Mouse (Mus musculus) adrenal gland, postnatal 25 days (tissue): ENCODE measurements around the gene Lrrc4c. TPM values are rescaled to one million over a fixed set of nuclear protein-coding genes. Genes with fewer than 3 reads are reported as not detected.

Source experiments
- DNase-seq: peaks from one replicate; pipeline ENCODE4 v3.0.0; 2021; ENCODE audit warnings: mixed read lengths
- long read RNA-seq: library from polyadenylated mRNA; stranded (forward); transcript quantifications from one replicate; pipeline ENCODE4 v2.0.0, GENCODE M21; 2021
- total RNA-seq: library from RNA; stranded (reverse); gene quantifications from 2 replicates; pipeline ENCODE4 v1.2.3, GENCODE M21; 2021

Gene Lrrc4c
- total RNA-seq, result 1.2 and 3.8 TPM in 2 replicates
- long read RNA-seq, partial matches to known transcripts, result 0 of 3 reads
- long read RNA-seq, other reads (novel, unspliced or antisense), result 0 of 3 reads

GRCm38 (mm10) chr2:96317387-96318299, at the start of gene Lrrc4c:
Gene Lrrc4c, plus strand, starts transcription at chr2:96318169.
- DNase-seq, result peak; percentile 4

GRCm38 (mm10) chr2:96275061-96275460, 42.9 kb upstream of the Lrrc4c start:
- DNase-seq, result peak; percentile 35

DNA sequence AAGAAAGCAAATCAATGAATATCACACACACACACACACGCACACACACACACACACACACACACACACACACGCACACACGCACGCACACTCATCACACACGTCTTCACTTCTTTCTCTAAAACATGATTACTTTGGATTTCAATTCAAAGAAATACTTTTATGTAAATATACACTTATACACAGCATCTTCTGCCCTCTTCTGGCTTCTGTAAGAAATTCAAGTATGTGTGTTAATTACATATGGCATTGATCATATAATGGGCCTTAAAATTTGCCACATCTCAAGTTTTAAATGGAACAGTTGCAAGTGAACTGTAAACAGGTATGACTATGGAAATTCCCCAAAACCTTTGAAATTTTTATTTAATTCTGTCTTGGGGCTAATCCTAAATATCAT, 35.0 kb upstream of the Lrrc4c start:
- DNase-seq, result no peak

- DNase-seq, result no peak
Observed at GRCm38 (mm10) chr2:96287512-96287911, 30.5 kb upstream of the Lrrc4c start.

- DNase-seq, result peak; percentile 1
Observed at GRCm38 (mm10) chr2:96290541-96290940, 27.4 kb upstream of the Lrrc4c start.

- no peak for DNase-seq
Observed at GRCm38 (mm10) chr2:96315034-96315433, 2.9 kb upstream of the Lrrc4c start.

DNA sequence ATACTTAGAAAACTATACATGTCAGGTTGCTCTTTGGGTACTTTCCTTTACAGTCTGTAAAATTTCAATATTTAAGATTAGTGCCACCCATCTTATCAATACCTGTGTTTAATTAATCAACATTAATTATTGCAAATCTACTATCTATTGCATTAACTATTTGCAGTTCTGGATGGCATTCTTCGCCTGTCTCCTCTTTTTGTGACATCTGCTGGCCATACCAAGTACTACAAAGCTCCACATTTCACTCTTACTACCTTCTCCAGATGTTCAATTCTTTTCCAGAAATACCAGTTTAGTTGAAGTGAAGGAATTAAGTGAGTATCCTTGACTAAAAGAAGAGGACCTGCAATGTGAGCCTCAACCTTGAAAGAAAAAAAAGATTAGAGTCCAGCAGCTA, 1.4 kb upstream of the Lrrc4c start:
- no peak for DNase-seq

DNA sequence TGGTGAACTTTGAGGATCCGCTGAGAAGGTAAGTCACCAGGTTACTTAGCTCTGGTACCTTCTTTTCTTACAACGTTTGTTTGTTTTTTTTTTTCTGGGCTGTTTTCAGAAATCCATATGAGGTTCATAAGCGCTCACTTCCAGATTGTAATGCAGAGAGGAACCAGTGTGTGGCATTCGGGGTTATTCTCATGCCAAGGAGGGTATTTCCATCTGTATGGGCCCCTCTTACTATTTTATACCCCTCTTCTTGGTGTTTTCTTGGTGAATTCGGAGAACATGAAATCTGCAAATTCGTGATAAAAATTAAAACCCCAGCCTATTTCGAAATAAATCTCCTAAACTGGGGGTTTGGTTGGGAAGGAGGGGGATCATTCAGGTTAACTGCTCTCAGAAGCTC, 587 bp downstream of the Lrrc4c start:
- DNase-seq, result no peak

DNA sequence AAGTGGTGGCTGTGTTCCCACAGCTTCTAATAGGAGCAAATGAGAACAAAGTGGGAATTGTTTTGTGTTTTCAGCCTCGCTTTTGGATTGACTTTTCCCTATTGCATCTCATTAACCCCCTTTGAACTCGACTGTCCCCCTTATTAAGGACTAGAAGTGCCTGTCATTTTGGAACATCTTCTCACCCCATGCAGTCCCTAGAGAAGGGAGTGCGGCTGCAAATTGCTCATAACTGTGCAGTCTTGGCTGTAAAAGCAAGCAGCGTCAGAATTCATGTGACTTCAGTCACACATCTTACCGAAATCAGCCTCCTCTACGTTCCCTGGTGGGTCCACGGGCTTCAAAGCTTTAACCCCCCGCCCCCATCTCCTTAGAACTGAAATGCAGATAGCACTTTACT, 1.2 kb downstream of the Lrrc4c start:
- DNase-seq, result no peak

DNA sequence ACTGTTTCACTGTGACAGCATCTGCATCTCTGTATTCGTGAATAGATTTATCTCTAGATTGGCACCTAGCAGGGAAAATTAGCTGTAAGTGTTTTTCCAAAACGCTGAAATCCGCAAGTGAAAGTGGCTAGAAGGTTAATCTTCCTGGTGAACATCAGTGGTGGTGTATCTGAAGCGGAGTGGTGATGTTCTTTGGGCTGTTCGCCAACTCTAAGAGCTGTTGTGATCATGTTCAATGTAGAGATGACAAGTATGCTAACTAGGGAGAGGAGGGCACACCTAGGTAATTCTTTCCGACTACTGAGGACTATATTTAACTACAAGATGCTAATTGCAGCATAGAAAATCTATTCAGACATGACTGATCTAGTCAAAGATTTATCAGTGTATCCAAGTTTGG, 1.7 kb downstream of the Lrrc4c start:
- DNase-seq, result no peak

DNA sequence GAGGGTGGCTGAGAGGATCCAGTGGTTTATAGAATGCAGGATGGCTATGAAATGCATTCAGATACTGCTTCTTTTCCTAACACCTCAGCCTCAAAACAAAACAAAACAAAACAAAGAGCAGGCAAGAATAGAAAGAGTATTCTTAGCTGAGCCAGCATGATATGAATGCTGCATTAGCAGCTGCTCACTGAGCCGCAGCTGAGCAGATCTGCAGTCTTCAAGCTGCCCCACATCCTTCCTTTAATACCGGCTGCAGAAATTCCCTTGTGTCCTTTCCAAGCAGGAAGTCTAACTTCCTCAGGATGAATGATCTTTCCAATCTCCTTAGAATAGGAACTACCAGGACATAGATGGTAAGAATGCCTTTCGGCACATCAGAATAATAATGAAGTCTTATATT, 16.7 kb downstream of the Lrrc4c start:
- DNase-seq, result no peak

- DNase-seq, result no peak
Observed at GRCm38 (mm10) chr2:96337354-96337753, 19.4 kb downstream of the Lrrc4c start.

DNA sequence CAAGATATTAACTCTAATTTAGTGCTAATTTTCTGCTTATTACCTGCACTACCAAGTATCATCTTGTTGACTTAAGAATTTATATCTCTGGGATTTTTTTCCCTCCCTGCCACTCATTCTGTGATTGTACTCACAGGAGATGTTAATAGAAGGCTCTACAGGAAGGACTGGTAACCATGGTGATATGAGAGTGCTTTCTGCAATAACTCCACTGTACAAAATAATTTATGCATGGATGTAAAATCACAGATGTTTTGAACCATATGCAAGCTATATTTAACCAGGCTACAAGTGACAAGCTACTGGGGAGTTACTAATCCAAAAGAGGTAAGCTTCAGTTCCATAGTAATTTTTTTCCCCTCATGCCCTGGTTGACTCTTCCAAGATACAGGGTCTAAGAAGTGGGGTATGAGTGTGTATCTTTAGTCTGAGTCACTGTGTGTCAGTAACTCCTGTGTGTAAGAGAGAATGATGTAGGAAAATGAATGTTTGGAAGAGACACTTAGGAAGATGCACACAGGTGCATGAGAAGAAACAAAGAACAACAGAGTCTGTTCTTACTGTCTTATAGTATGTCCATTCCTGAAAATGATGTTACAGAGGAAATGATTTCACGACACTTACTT, 83.3 kb downstream of the Lrrc4c start:
- no peak for DNase-seq

DNA sequence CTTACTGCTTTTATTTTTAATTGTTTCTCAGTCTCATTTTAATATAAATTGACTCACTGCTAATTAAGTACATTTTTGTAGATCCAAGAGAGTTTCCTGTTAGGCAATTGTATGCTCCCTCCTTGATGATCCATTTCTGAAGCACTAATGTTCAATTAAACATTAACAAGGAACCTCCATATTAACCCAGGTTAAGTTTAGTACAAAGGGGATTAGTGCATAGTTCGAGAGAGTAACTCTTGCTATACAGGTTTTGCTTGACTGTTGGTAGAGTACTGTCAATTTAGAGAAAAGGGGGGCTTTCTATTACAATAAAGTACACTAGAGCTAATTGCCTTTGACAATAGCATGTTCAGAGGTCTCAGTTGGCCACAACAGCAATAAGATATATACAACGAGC, 84.5 kb downstream of the Lrrc4c start:
- no peak for DNase-seq

DNA sequence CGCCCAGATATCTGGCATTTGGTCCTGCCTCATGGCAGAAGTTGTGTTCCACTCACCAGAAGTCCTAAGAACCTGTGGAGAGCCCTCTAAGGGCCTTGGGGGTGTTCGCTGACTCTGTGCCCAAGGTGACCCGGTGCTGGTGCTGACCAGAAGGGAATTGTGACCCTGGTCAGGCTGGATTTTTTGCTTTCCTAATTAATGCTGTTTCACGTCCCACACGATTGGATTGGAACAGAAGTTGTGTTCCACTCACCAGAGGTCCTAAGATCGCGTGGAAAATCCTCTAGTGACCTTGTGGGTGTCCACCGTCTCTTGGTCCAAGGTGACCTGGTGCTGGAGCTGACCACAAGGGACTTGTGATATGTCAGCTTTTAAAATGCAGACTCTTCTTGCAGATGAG, 88.9 kb downstream of the Lrrc4c start:
- no peak for DNase-seq

DNA sequence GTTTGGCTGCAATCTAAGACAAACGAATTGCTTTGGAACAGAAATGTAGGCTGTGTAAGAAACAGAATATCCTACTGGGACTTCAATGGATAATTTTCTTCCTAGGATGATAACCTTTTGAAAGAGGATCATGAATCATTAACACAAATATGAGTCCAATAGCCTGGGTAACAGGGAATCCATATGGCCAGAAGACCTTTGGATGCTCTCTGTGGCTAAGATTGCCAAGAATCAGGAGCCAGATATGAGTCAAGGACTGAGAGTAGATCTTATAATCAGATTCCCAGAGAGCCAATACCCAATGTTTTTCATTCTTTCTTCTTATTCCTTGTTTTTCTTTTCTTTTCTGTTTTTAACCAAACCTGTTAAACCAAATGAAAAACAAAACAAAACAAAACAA, 93.2 kb downstream of the Lrrc4c start:
- no peak for DNase-seq

GRCm38 (mm10) chr2:96461566-96461965, 143.6 kb downstream of the Lrrc4c start:
- no peak for DNase-seq

DNA sequence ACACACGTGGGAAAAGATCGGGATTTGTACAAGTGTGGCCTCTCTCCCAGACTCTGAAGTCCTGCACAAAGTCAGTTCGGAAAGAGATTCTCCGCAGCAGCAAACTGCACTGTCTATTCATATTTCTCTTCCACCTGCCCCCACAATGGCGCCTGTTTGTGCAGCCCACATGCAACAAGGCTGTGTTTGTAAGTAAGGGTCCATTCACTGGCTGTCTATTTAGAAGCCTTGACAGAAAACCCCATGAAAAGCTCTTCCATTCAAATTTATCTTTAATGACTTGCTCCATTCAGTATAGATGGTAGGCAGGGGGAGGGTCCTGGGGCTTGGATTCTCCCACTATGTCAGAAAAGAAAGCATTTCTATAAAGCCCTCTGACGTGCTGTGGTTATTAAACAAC, 157.7 kb downstream of the Lrrc4c start:
- no peak for DNase-seq

GRCm38 (mm10) chr2:96499116-96499882, 181.3 kb downstream of the Lrrc4c start:
- no peak for DNase-seq

- DNase-seq, result no peak
Observed at GRCm38 (mm10) chr2:96504140-96504539, 186.2 kb downstream of the Lrrc4c start.

DNA sequence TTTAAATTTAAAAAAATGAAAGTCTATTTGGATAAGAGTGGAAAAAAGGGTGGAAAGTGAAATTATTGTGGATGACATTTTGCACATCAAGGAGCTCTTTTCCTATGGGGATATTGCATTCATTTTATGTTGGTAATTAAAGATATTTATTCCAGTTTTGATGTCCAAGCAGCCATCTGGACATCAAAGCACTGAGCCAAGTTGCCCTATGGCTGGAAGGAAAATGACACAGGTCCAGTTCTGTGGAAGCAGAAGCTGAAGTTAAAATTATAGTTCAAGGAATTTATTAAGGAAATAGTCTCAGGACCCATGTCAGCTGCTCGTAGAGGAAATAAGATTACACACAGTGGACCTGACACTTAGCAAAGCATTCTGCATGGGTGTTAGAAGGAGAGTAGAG, 187.7 kb downstream of the Lrrc4c start:
- no peak for DNase-seq

- DNase-seq, result no peak
Observed at GRCm38 (mm10) chr2:96508991-96509390, 191.0 kb downstream of the Lrrc4c start.

DNA sequence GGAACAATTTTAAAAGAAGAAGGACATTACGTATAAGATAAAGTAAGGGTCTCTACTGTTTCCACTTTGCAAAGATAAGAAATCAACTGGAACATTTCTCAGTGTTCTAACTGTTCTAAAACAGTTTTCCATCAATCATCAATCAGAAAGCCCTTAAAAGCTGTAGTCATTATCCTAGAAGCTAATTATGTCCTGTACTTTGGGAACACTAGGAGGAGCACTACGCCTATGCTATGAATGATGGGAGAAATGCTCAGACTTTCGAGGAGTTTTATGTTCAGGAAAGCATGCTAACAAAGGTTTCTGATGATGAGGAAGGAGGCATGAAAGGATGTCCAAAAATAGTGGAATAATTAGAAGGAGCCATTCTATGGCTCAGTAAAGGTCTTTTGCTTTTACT, 219.5 kb downstream of the Lrrc4c start:
- DNase-seq, result no peak
